Mouse (Mus musculus) T-helper 17 cell (primary cell): ENCODE data around the gene Dlg4.

Source experiments
- in situ Hi-C, 2 experiments: fragments of 300-600 bp; cut with MboI, MseI; formaldehyde crosslinking; loops; 1 replicate in 1 of 2; 2 replicates in 1 of 2; pipeline ENCODE4 v1.15.1; 2025; ENCODE audit warnings: high pct_unique_total_duplicates in 2 of 2

The Dlg4 gene

GRCm38 (mm10) chr11:70016669-70017068 is at the start of gene Dlg4:
Gene Dlg4 (plus strand): TSS chr11:70016942.
- in situ Hi-C loops = loop anchor here in 1 of 2 experiments (10.0 kb wide), 1 partner anchor 912 kb away; no protein-coding TSS in a partner anchor

DNA sequence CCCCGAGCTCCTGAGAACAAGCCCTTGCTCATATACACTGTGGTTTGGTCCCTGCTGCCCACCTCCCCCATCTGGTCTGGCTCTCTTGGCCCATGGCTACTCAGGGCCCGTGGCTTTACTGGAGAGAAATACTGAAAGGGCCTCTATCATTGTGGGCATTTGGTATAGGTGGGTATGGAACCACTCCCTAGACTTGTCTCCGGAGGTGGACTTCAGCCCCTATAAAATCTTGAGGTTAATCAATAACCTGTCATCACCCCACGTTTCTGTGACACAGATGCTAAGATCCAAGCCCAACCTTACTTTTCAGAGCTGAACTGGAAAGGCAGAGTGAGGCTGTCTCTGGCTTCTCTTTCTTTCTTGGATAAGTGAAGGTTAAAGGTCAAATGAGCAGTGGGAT is 47.9 kb upstream of the Dlg4 start:
- in situ Hi-C loops = no loop called here

GRCm38 (mm10) chr11:69970222-69970621 is 46.5 kb upstream of the Dlg4 start:
- in situ Hi-C loops = no loop called here

GRCm38 (mm10) chr11:69970775-69971174 is 46.0 kb upstream of the Dlg4 start:
- in situ Hi-C loops = no loop called here

- in situ Hi-C loops = no loop called here
Observed at GRCm38 (mm10) chr11:69974907-69975306, 41.8 kb upstream of the Dlg4 start.

GRCm38 (mm10) chr11:69976271-69976670 is 40.5 kb upstream of the Dlg4 start:
- in situ Hi-C loops = no loop called here

- in situ Hi-C loops = no loop called here
Observed at GRCm38 (mm10) chr11:69979827-69980195, 36.9 kb upstream of the Dlg4 start.

- in situ Hi-C loops = no loop called here
Observed at GRCm38 (mm10) chr11:69980196-69981140, 36.3 kb upstream of the Dlg4 start.

GRCm38 (mm10) chr11:69981141-69981762 is 35.5 kb upstream of the Dlg4 start, which contains the start of gene Ctdnep1:
Gene Ctdnep1 (plus strand): TSS chr11:69981156.
- in situ Hi-C loops = no loop called here

DNA sequence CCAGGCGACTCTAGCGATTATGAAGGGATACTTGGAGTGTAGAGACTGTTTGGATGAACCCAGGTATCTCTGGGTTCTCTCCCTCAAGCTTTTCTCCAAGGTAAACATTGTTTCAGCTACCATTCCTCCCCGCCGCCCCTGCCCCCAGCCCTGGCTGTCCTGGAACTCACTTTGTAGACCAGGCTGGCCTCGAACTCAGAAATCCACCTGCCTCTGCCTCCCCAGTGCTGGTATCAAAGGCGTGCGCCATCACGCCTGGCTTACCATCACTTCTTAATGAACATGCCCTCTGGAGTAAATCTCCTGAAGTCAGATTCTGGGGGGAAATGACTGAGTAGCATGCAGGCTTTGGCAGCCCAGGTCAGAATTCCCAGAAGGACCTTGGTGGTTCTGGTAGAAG is 34.5 kb upstream of the Dlg4 start, which contains the start of gene Elp5:
Gene Elp5 (minus strand): TSS at position 293 of the 400 bp plus-strand sequence.
- in situ Hi-C loops = no loop called here

- in situ Hi-C loops = no loop called here
Observed at GRCm38 (mm10) chr11:69982877-69983276, 33.9 kb upstream of the Dlg4 start.

GRCm38 (mm10) chr11:69983377-69983776 is 33.4 kb upstream of the Dlg4 start:
- in situ Hi-C loops = no loop called here

GRCm38 (mm10) chr11:69984431-69984830 is 32.3 kb upstream of the Dlg4 start:
- in situ Hi-C loops = no loop called here

- in situ Hi-C loops = loop anchor here (5.0 to 10.0 kb wide), 3 partner anchors 575 to 665 kb away; partner anchors contain the start of genes Eno3 (in 1 of the 2), Kdm6b (in 1 of the 2) and Pfn1 (in 1 of the 2)
Observed at GRCm38 (mm10) chr11:69989949-69990348, 26.8 kb upstream of the Dlg4 start.

- in situ Hi-C loops = loop anchor here (5.0 to 10.0 kb wide), 3 partner anchors 576 to 664 kb away; partner anchors contain the start of genes Eno3 (in 1 of the 2), Kdm6b (in 1 of the 2) and Pfn1 (in 1 of the 2)
Observed at GRCm38 (mm10) chr11:69990850-69991691, 25.7 kb upstream of the Dlg4 start, which contains the start of gene Gabarap. Gene Gabarap (plus strand): TSS chr11:69991143.

DNA sequence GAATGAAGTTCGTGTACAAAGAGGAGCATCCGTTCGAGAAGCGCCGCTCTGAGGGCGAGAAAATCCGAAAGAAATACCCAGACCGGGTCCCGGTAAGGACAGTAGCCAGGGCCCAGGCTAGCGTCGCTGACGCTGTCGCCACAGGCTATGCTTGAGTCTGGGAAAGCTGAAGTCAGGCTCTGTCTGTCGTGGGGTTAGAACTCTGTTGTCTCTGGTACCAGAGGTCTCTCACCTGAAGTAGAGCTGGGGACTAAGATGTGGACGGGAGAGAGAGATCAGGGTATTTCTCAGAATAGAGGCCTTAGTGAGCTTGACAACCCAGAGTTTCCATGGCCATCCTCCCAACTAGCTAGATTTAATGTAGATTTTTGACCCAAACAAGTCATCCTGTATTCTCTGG is 25.0 kb upstream of the Dlg4 start:
- in situ Hi-C loops = loop anchor here (5.0 to 10.0 kb wide), 3 partner anchors 577 to 663 kb away; partner anchors contain the start of genes Eno3 (in 1 of the 2), Kdm6b (in 1 of the 2) and Pfn1 (in 1 of the 2)

GRCm38 (mm10) chr11:69992396-69992795 is 24.3 kb upstream of the Dlg4 start:
- in situ Hi-C loops = loop anchor here (5.0 to 10.0 kb wide), 3 partner anchors 578 to 662 kb away; partner anchors contain the start of genes Eno3 (in 1 of the 2), Kdm6b (in 1 of the 2) and Pfn1 (in 1 of the 2)

DNA sequence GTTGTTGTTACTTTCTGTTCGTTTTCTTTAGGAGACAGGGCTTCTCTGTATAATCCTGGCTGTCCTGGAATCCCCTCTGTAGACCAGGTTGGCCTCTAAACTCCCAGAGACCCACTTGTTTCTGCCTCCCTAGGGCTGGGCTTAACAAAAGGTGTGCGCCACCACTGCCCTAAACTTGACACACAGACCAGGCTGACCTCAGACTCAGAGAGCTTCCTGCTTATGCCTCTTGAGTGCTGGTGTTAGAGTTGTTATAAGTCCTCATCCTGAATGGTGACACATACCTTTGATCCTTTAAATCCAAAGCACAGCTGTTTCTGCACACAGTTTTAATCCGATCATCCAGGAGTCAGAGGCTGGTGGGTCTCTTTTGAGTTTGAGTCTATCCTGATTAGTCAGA is 23.8 kb upstream of the Dlg4 start:
- in situ Hi-C loops = loop anchor here (5.0 to 10.0 kb wide), 3 partner anchors 578 to 662 kb away; partner anchors contain the start of genes Eno3 (in 1 of the 2), Kdm6b (in 1 of the 2) and Pfn1 (in 1 of the 2)

- in situ Hi-C loops = loop anchor here (5.0 to 10.0 kb wide), 3 partner anchors 580 to 660 kb away; partner anchors contain the start of genes Eno3 (in 1 of the 2), Kdm6b (in 1 of the 2) and Pfn1 (in 1 of the 2)
Observed at GRCm38 (mm10) chr11:69994401-69995090, 22.2 kb upstream of the Dlg4 start.
